Mouse (Mus musculus) embryonic fibroblast, embryonic 13.5 days (primary cell): Measurements from ENCODE around the gene Pqbp1.

Experiments used
- CTCF ChIP-seq: IDR thresholded peaks from 2 replicates; pipeline ENCODE4 v1.5.1; 2011; ENCODE audit warnings: mild to moderate bottlenecking, control low read depth, low read length, moderate library complexity, borderline replicate concordance; ENCODE audit not compliant: insufficient read depth
- POLR2A ChIP-seq: IDR thresholded peaks from 2 replicates; pipeline ENCODE4 v1.6.1; 2011; ENCODE audit warnings: low read depth, mild to moderate bottlenecking, control low read depth, low read length, moderate library complexity

DNA sequence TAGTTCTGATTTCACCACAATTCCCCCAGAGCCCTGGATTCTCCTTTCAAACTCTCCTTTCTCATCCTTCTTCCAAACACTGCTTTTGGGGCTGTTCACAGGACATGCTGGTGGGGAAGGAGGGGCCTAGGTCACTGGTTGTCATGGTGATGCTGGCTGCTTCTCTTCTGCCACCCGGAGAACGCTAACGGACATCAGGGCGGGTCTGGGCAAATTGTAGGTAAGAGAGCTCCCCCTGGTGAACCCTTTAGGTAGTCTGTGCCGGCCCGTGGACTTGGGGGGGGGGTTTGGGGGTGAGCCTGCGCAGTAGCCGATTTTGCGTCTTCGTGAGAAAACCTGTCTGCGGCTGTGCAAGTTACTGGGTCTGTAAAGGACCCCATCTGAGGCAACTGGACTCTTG lies 19.2 kb downstream of the Pqbp1 start:
- TF ChIP-seq POLR2A (no peak), CTCF (no peak)
